Mouse (Mus musculus) heart, embryonic 16.5 days (tissue): Measurements from ENCODE around the gene Sh3rf3. TPM values are rescaled to one million over a fixed set of nuclear protein-coding genes. Genes with fewer than 3 reads are reported as not detected.

Source experiments
- ATAC-seq: fragments of 200-750 bp; cut with Nextera tagmentation; replicated peaks from 2 replicates; pipeline ENCODE4 v1.8.0; 2017; ENCODE audit warnings: moderate number of reproducible peaks; ENCODE audit not compliant: insufficient read depth, low FRiP score; ENCODE audit errors: extremely low read depth
- H3K27ac ChIP-seq: fragments of 300-500 bp; sonication (generic); 2 replicates; pipeline ENCODE4 v1.5.1; 2014; ENCODE audit warnings: mild to moderate bottlenecking, low read length, control low read depth, moderate library complexity
- H3K27me3 ChIP-seq: fragments of 300-500 bp; sonication (generic); 2 replicates; pipeline ENCODE4 v1.6.1; 2014; ENCODE audit warnings: low read length, mixed read lengths; ENCODE audit not compliant: control insufficient read depth, insufficient read depth
- H3K36me3 ChIP-seq: fragments of 300-500 bp; sonication (generic); 2 replicates; pipeline ENCODE4 v1.6.1; 2014; ENCODE audit not compliant: control insufficient read depth, insufficient read depth
- H3K4me1 ChIP-seq: fragments of 300-500 bp; sonication (generic); 2 replicates; pipeline ENCODE4 v1.6.1; 2014; ENCODE audit warnings: low read length, mixed read lengths; ENCODE audit not compliant: control insufficient read depth, insufficient read depth
- H3K4me2 ChIP-seq: fragments of 300-500 bp; sonication (generic); 2 replicates; pipeline ENCODE4 v1.6.1; 2014; ENCODE audit warnings: low read depth, mild to moderate bottlenecking, control low read depth, low read length
- H3K4me3 ChIP-seq: fragments of 300-500 bp; sonication (generic); 2 replicates; pipeline ENCODE4 v1.5.1; 2014; ENCODE audit warnings: mild to moderate bottlenecking, control low read depth, low read length
- H3K9ac ChIP-seq: fragments of 300-500 bp; sonication (generic); 2 replicates; pipeline ENCODE4 v1.6.1; 2014; ENCODE audit warnings: low read length, control low read depth
- H3K9me3 ChIP-seq: fragments of 300-500 bp; sonication (generic); replicated peaks from 2 replicates; pipeline ENCODE4 v1.6.1; 2016; ENCODE audit warnings: low read length; ENCODE audit not compliant: control insufficient read depth
- WGBS: fragments of 180-500 bp; shearing (Covaris S2); extraction: QIAGEN DNeasy Blood & Tissue Kit; methylation state at CpG from one replicate; pipeline ENCODE4 v1.1.7; 2014; 5-methylcytosine and 5-hydroxymethylcytosine counted together
- polyA plus RNA-seq: library from polyadenylated mRNA; unstranded; fragments of >200 nt; fragmentation: Nextera tagmentation; extraction: Ambion mirVana; gene quantifications from 2 replicates; pipeline ENCODE4 v1.2.1, GENCODE M21; 2015

Sh3rf3 gene
- polyA plus RNA-seq, 1 experiment from 2014 or later = 0.95 TPM

- ATAC-seq = no peak
- Histone ChIP-seq H3K4me1 (peaks cover 3% of the 10 kb centered on the region; the same call in 1 of the 2 replicates), H3K27ac (no peak overlapping the region), H3K4me2 (no peak overlapping the region), H3K36me3 (no peaks in the 10 kb centered on the region), H3K27me3 (no peaks in the 10 kb centered on the region), H3K9me3 (no peaks in the 10 kb centered on the region), H3K9ac (no peak overlapping the region), H3K4me3 (no peak overlapping the region)
- WGBS = 82% methylated on average over 7 of the region's 7 CpGs
These were observed 297.2 kb downstream of the Sh3rf3 start for GRCm38 (mm10) chr10:59110386-59110785.

- Histone ChIP-seq H3K4me1 (peaks cover 3% of the 10 kb centered on the region; the same call in 1 of the 2 replicates), H3K9me3 (no peaks in the 10 kb centered on the region), H3K27ac (no peak overlapping the region), H3K9ac (no peak overlapping the region), H3K36me3 (no peaks in the 10 kb centered on the region), H3K4me2 (no peak overlapping the region), H3K4me3 (no peak overlapping the region), H3K27me3 (no peaks in the 10 kb centered on the region)
- WGBS = 89% methylated on average over 8 of the region's 8 CpGs
- no peak for ATAC-seq
These were observed 299.6 kb downstream of the Sh3rf3 start for GRCm38 (mm10) chr10:59112755-59113154.

- WGBS = 82% methylated on average over 9 of the region's 9 CpGs
These were observed 300.2 kb downstream of the Sh3rf3 start for GRCm38 (mm10) chr10:59113386-59113785.

GRCm38 (mm10) chr10:59114535-59115291, 301.6 kb downstream of the Sh3rf3 start:
- peak; percentile 70; the same call in 1 of the 2 replicates for ATAC-seq
- peak overlapping the region; percentile 8; the same call in 1 of the 2 replicates for H3K4me2 ChIP-seq

More at GRCm38 (mm10) chr10:59113386-59113785, 300.2 kb downstream of the Sh3rf3 start:
- Histone ChIP-seq H3K27me3 (no peaks in the 10 kb centered on the region), H3K9ac (no peak overlapping the region), H3K9me3 (no peaks in the 10 kb centered on the region), H3K4me2 (no peak overlapping the region), H3K4me1 (peaks cover 3% of the 10 kb centered on the region; the same call in 1 of the 2 replicates), H3K36me3 (no peaks in the 10 kb centered on the region), H3K27ac (no peak overlapping the region), H3K4me3 (no peak overlapping the region)
- ATAC-seq = no peak

GRCm38 (mm10) chr10:59115691-59116090, 302.5 kb downstream of the Sh3rf3 start:
- WGBS = 90% methylated on average over 2 of the region's 2 CpGs
- no peak for ATAC-seq
- no peak overlapping the region for H3K27ac ChIP-seq
- H3K9me3 ChIP-seq = no peaks in the 10 kb centered on the region
- no peaks in the 10 kb centered on the region for H3K36me3 ChIP-seq
- no peaks in the 10 kb centered on the region for H3K27me3 ChIP-seq
- no peak overlapping the region for H3K9ac ChIP-seq
- H3K4me3 ChIP-seq = no peak overlapping the region
- no peak overlapping the region for H3K4me2 ChIP-seq
- peaks cover 3% of the 10 kb centered on the region; the same call in 1 of the 2 replicates for H3K4me1 ChIP-seq

More at GRCm38 (mm10) chr10:59114535-59115291, 301.6 kb downstream of the Sh3rf3 start:
- Histone ChIP-seq H3K27ac (no peak overlapping the region), H3K9ac (no peak overlapping the region), H3K4me1 (peaks cover 3% of the 10 kb centered on the region; the same call in 1 of the 2 replicates), H3K4me3 (no peak overlapping the region), H3K36me3 (no peaks in the 10 kb centered on the region), H3K9me3 (no peaks in the 10 kb centered on the region), H3K27me3 (no peaks in the 10 kb centered on the region)
- 14% methylated on average over 15 of the region's 15 CpGs for WGBS

- Histone ChIP-seq H3K27me3 (no peaks in the 10 kb centered on the region), H3K4me1 (peaks cover 3% of the 10 kb centered on the region; the same call in 1 of the 2 replicates), H3K9ac (no peak overlapping the region), H3K4me2 (no peak overlapping the region), H3K27ac (no peak overlapping the region), H3K36me3 (no peaks in the 10 kb centered on the region), H3K9me3 (no peaks in the 10 kb centered on the region), H3K4me3 (no peak overlapping the region)
- 80% methylated on average over 9 of the region's 9 CpGs for WGBS
- no peak for ATAC-seq
These were observed 303.2 kb downstream of the Sh3rf3 start for GRCm38 (mm10) chr10:59116331-59116730.

- WGBS = 63% methylated on average over 5 of the region's 5 CpGs
- Histone ChIP-seq H3K4me1 (peaks cover 3% of the 10 kb centered on the region; the same call in 1 of the 2 replicates), H3K4me3 (no peak overlapping the region), H3K27ac (no peak overlapping the region), H3K4me2 (no peak overlapping the region), H3K36me3 (no peaks in the 10 kb centered on the region), H3K9me3 (no peaks in the 10 kb centered on the region), H3K27me3 (no peaks in the 10 kb centered on the region), H3K9ac (no peak overlapping the region)
- no peak for ATAC-seq
These were observed 304.4 kb downstream of the Sh3rf3 start for GRCm38 (mm10) chr10:59117555-59117954.

GRCm38 (mm10) chr10:59119001-59119400, 305.8 kb downstream of the Sh3rf3 start:
- no peaks in the 10 kb centered on the region for H3K9me3 ChIP-seq
- H3K36me3 ChIP-seq = no peaks in the 10 kb centered on the region
- no peak overlapping the region for H3K27ac ChIP-seq
- ATAC-seq = no peak
- no peak overlapping the region for H3K9ac ChIP-seq
- H3K4me3 ChIP-seq = no peak overlapping the region
- peaks cover 3% of the 10 kb centered on the region; the same call in 1 of the 2 replicates for H3K4me1 ChIP-seq
- no peaks in the 10 kb centered on the region for H3K27me3 ChIP-seq
- H3K4me2 ChIP-seq = no peak overlapping the region
- 94% methylated on average over 1 of the region's 1 CpGs for WGBS

- no peaks in the 10 kb centered on the region for H3K36me3 ChIP-seq
- no peak overlapping the region for H3K4me2 ChIP-seq
- H3K9ac ChIP-seq = no peak overlapping the region
- 0 out of 2 replicates have a peak, but pooled peaks cover under 1% of the 10 kb centered on the region for H3K4me1 ChIP-seq
- H3K4me3 ChIP-seq = no peak overlapping the region
- no peaks in the 10 kb centered on the region for H3K9me3 ChIP-seq
- H3K27ac ChIP-seq = no peak overlapping the region
- no peaks in the 10 kb centered on the region for H3K27me3 ChIP-seq
- 89% methylated on average over 2 of the region's 2 CpGs for WGBS
- ATAC-seq = no peak
These were observed 306.7 kb downstream of the Sh3rf3 start for GRCm38 (mm10) chr10:59119811-59120210.
